Mouse (Mus musculus) frontal cortex, postnatal 10 days (tissue): ENCODE measurements around the gene Sh3glb1.

Experiments used
- DNase-seq, 2 experiments: peaks; one replicate each; pipeline ENCODE4 v3.0.0; 2022; ENCODE audit warnings: low spot score in 2 of 2, mixed read lengths in 1 of 2

Gene Sh3glb1

DNA sequence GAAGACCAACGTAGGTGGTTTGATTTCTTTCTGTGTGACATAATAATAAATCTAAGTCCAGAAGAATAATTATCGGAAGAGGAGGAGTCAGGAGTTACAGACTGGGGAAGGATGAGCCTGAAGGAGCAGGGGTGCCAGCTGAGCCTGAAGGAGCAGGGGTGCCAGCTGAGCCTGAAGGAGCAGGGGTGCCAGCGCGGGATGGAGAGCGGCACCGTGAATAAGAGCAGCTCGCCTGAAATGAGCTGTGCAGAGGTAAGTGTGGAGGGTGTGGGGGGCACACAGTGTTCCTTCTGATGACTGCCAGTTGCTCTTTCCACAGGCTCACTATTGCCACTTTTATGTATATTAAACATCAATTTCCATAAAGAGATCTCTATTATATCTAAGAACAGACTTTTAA is 5.1 kb downstream of the Sh3glb1 start:
- no peak for DNase-seq

DNA sequence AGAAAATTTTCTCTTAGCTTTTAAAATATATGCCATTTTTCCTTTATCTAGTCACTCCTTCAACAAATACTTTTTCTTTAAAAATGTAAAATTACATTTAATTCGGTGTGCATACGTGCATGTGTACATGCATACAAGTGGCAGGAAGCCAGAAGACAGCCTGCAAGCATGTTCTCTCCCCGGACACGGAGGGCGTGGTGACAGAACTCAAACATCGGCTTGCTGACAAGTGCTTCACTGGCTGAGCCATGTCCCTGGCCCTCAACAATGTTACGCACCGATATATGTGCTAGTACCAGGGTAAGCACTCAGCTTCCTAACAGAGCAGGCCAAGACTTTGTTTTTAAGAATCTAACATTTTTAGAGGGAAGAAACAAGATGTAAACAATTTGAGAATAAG is 5.5 kb downstream of the Sh3glb1 start:
- no peak for DNase-seq

DNA sequence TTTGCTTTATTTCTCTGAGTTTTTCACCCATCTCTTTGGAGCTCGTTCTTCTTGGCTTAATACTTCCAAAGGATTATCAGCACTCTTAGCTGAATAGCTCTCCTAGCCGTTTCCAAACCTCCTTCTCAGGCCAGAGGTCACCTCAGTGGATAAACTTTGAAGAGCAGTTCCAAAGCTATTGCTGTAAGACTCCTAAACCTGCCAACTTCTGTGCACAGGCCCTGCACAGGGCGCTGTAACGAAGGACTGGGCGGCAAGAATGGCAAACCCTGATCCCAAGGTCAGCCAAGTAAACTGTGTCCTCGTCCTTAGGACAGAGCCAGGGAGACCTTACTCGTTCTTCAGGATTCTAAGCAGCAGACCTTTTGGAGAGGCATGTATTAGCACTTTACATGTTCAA is 6.0 kb downstream of the Sh3glb1 start:
- no peak for DNase-seq

DNA sequence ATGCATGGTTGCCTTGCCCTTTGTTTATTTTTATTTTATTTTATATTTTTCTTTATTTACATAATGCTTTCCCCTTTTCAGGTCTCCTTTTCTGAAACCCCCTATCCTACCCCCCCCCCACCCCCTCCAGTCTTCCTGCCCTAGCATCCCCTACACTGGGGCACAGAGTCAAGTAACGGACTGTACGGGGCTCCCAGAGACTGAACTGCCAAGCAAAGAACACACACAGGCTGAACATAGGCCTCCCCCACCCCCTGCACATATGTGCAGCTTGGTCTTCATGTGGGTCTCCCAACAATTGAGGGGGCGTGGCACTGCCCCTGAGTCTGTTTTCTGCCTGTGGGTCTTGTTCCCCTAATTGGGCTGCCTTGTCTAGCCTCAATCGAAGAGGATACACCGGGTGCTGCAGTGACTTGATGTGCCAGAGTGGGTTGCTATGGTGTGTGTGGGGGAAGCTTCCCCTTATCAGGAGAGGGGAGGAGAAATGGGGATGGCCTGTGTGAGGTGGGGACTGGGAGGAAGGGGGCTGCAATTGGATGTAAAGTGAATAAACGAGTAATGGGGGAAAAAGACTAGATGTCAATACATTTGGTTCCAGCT is 8.4 kb downstream of the Sh3glb1 start:
- no peak for DNase-seq

DNA sequence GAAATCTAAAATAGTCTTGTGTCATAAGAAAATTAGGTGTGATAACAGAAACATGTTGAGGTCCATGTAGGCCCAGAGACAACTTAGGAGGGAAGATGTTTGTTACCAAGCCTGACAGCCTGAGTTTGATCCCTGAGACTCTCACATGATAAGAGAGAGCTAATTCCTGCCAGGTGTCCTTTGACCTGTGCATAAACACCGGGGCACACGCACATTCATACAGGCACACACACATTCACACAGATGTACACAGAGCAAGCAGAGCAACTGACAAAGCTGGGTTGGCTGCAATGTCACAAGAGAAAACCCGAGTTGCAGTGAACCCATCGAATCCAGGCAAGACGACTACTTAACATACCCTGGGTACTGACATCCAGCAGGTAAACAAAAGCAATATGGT is 11.5 kb downstream of the Sh3glb1 start:
- DNase-seq, result no peak

DNA sequence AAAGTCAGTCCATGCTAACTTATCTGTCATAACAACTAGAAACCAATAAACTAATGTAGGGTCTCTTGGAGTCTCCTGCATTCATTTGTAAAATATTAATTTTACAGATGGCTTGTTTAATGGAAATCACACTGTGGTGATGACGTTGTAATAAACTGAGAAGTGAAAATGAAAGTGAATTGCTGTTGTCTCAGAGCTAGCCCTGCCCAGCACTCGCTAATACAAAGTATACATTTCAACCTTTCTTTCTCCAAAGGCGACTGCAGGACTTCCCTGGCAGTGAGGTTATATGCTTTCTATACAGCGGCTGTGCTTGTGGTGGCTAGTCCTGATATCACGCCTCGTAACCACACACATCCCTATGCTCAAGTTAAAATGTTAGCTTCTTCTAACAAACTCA is 16.2 kb downstream of the Sh3glb1 start:
- DNase-seq, result no peak

DNA sequence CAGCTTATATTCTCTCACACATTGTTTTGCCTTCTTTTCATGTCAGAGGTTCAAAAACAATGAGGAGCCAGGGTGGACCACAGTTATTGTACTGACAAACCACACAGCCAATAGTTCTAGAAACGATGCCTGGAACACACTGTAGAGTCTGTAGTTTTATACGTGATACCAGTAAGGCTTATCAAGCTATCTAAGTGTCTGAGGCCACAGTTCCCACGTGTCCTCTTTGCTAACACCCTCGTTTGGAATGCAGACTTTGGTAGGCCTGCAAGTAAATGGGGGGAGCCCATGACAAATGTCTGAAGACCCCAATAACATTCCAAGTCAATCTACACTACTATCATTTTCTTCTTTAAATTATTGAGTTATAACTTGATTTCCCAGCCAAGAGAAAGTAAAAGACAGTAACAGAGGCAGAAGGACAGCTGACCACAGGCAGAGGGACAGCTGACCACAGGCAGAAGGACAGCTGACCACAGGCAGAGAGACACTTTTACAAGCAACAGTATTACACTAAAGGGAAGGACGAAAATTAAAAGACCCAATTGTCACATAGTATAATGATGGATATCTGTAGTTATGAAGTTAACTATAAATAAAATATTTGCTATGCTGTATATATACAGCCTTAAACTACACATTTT is 21.2 kb downstream of the Sh3glb1 start:
- DNase-seq, result no peak

DNA sequence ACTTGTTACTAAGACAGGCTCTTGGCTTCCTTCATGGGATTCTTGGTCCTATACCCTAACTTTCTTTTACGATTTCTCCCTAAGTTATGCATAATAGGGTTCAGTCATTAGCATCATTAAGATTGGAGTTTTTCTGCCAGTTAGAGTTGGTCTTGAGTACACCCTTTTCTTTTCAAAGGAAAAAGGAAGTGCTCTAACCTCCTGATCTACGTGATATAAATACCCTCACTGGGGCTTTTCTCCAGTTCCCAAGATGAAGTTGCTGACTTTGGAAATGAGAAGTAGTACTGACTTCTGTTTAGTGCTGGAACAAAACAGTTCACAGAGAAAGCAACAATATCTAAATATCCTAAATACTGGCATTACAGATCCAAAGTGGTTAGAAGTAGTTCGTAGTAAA is 22.2 kb downstream of the Sh3glb1 start:
- peak in 1 of 2 experiments; percentile 1 for DNase-seq

DNA sequence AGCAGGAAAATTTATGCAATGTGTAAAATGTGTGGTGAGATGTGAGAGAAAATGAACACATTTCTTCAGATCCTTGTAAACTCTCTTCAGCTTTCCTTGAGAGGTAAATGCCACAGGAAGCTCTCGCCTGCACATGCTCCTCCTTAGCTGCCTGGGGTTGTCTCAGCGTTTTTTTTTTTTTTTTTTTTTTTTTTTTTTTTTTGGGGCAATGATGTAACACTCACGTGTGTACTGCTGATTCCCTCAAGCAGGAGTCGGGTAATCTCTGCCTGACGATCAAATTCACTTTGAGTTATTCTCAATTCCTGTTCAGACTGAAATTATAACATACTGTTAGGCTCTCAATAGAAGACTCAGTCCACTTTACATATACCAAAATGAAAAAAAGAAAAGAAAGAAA is 23.0 kb downstream of the Sh3glb1 start:
- no peak for DNase-seq

DNA sequence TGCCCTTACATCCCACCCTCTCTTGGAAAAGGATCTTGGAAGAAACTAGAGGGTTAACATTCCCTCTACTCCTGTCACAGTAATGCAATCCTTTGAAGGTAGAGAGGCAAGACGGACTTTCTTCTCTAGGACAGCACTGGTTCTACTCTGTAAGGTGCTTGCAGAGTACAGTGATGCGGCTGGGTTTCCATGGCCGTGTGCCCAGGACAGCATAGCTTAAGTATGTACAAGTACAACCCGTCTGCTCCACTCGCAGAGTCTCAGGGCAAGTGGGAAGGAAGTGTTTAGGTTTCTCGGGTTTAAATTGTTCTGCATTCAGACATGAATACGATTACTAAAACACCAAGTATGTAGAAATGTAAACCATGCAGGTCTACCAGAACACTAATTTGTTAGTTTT is 25.2 kb downstream of the Sh3glb1 start:
- peak in 1 of 2 experiments; percentile 3 for DNase-seq

DNA sequence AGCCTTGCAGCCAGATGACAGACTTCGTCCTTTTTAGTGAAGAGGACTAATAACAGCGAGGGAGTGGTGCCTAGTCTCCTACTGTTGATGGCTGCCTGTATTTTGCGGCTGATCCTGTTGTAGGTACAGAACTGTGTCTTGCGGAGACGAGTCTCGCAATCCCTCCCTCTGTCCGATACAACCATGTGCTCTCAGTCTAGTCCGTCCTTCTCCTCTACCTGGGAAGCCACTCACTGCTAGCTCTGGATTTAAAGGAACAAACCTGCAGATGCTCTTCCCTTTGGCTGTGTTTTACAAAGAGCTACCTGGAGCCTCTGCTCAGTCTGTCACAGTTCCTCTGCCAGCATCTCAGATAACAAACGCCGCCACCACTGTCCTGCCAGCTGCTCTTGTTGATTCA is 26.1 kb downstream of the Sh3glb1 start:
- DNase-seq, result peak in 1 of 2 experiments; percentile 3

DNA sequence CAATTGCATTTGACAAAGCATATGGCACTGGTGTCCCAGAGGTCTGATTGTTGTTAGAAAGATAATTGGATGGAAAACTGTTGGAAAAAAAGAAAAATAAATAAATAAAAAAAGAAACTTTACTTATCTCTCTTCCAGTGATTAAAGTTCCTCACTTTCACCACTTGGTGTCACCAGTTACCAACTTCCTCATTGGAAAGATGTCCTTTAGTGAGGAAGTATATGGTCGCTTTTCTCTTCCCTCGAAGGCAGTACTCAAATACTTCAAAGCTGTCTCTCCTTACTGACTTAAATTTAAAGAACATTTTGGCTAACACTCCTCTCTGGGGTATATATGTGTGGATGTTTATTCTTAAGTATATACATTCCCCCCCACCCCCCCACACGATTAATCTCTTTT is 28.1 kb downstream of the Sh3glb1 start:
- DNase-seq, result no peak

DNA sequence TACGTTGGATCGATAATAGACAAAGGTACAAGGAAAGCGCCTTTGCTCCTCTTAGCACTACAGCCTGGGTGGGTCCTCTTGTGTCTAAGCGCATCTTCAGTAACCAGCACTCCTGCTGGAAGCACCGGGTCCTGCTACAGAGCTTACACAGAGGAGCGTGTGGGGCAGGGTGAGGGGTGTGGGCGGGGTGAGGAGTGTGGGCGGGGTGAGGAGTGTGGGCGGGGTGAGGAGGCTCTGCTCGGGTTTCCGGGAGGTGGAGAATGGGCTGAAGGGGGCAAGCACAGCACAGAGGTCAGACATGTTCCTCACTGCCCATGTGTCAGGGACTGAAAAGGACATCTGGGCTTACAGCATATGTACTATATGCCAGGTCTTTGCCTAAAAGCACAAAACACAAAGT is 30.9 kb downstream of the Sh3glb1 start:
- no peak for DNase-seq

DNA sequence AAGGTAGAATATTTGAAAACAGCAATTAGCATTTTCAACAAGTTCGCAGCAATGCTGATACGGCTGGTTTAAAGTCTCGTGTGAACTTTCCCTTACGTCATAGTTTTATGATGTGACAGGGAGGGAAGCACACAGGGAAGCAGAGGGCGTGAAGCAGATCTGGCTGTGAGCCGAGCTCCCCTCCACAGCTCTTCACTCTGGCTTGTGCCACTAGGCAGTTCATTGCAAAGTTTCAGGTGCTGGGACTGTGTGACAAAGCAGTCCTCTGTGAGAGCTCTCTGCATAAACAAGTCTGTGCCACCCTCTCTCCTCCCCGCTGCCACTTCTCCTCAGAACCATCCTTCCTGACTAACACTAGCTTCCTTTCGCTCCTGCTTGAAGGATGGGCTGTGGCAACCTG is 31.9 kb downstream of the Sh3glb1 start:
- DNase-seq, result no peak

DNA sequence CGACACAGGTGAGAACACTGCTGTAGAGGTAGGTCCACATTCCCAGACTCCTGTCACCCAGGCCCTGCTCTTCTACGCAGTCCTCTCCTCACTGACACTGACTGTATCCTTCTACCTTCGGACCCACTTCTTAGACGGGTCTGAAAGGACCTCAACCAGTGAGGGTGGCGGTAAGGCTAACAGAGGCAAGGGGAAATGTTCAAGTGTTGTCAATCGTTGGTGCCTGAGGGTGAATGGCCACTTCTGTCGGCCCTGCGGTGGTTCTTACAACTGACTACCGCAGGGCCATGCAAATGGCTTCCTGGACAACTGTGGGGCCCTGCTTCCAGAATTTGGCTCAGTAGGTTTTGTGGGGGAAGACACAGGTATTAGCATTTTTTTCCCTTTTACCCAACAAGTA is 32.5 kb downstream of the Sh3glb1 start:
- DNase-seq, result no peak

DNA sequence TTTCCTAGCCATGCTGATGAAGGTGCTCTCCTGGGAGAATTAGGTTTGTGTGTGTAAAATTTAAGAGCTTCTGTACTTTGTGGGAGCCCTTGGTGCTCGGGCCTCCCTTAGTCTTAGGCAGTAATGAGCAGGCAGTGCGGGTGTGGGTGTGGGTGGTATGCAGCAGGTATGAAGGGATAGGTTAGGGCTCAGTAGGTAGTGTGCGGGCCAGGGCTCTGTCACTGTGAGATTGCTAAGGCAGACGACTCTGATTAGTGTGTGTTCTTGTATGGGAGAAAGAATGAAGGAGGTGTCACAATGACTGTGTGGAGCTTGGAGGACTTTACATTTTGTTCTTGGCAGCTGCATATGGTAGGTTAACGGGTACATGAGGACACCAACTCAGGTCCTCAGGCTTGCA is 34.0 kb downstream of the Sh3glb1 start:
- no peak for DNase-seq

DNA sequence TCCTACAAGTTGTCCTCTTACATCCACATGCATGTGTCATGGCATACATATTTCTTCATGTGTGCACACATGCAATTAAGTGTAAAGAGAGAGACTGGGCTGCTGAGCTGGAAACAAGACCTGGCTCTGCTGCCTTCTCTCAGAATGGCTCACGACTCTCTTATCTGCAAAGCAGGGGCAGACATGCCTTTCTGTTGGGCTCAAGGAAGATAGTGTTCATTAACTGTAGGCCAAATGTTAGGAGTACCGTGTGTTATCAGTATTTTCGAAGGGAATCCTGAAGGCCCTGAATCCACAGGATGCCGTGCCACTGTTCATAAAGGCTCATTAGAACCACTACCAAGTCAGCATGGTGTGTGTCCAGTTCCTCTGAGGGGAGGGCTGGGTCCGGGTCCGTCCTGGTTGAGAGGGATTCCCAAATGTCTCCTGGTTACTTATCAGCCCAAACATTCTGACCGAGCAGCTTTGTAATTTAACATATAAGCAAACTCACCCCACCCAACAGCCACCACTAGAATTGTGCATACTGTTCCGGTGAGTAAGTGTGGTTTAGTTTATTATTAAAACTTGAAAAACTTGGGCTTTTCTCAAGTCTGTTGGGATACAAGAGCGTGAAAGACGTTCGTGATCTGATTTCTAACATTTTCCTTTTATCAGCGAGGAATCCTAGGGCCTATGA is 36.9 kb downstream of the Sh3glb1 start:
- no peak for DNase-seq

DNA sequence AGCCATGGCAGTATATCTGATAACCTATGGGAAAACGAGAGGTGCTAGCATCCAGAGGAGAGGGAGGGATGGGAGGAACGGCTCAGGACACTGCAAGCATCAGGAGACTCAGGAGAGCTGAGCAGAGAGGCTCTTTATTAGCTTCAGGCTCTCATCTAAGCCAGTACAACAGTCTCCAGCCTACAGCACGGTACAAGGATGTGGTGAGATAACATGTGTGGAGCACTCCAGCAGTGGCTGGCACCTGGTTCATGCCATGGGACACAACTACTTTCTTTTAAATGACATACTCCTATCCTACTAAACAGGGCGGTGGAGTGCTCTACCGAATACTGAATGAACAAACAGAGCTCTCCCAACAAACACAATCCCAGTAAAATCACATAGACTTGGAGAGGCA is 38.6 kb downstream of the Sh3glb1 start:
- DNase-seq, result no peak

DNA sequence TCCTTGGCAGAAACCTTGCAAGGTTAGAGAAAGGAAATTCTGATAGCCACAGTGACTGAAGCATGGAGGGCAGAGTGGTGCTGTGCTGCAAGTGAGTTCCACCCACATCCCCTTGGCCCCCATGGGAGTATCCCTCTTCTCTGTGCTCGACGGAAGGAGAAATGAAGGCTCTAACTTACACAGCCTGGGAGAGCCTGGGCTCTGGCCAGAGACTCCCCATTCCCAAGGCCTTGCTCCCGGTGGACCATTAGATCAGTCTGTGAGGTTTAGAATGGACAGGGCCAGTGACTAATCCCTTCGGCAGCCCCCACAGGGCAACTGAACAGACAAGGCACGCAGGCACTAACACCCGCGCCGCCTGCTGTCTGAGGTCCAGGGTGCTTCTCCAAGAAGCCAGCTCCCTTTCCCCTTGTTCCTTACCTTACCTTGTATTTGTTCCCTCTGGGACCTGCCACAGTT is 40.4 kb downstream of the Sh3glb1 start:
- no peak for DNase-seq

DNA sequence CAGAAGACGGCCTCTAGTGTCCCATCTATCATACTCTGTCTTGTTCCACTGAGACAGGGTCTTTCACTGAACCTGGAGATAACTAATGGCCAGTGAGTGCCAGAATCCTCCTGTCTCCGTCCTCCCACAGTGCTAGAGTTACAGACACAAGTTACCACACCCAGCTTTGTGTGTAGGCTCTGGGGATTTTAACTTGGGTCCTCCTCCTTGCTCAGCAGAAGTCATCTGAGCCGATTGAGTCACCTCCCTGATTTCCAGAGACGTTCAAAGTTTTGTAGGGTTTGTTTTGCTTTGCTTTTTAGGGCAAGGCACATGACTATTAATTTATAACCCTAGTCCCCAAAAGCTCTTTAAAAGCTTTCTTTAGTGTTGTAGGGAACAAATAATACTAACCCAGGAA is 41.0 kb downstream of the Sh3glb1 start:
- DNase-seq, result no peak

DNA sequence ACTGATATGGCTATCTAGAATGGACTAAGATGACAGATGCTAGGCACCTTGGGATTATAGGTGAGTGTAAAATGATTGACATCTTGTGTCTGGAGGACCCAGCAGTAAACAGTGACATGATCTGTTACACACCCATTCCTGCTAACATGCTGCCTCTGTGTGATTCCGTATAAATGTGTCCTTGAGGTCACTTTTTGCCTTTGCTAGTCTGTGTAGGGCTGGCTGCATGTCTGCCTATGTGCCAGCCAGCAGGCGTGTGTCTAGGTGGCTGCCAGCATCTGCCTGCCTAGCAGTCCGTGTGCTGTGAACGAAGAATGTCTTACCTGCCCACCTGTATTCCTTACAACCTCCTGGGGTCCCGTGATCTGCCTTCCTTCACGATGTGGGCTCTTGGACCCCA is 42.4 kb downstream of the Sh3glb1 start:
- no peak for DNase-seq

DNA sequence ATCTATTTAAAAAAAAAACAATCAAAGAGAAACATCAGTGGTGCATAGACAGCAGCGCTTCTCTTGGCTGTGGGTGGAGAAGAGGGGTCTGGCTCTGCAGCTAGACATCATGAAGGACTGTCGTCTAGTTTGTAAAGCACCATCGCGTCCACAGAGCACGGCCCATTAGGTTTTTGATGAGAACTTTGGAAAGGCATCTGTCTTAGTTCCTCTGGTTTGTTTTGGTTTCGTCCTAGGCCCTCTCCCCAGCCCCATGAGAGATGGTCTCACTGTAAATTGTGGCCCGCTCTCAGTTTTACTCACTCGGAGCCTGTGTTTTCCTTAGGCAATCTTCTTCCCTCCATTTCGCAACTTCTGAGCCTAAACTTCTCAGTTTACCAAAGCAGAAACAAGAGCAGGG is 43.9 kb downstream of the Sh3glb1 start:
- no peak for DNase-seq

DNA sequence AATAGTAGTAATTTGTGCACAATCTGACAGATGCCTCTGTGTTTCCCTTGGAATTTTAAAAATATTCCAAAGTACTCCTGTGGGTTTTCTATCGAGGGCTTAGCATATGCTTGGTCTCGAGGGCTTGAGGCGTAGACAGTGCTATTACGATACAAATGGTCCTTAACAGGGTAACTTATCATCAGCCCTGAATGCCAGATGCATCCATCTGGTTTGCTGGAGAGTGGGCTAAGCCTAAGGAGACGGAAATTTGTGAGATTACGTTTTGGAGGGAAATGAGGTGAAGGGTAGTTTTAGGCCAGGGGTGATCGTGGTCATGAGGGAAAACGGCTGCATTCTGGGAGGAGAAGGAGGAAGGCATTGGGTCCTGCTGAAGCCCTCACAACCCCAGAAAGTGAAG is 48.1 kb downstream of the Sh3glb1 start:
- DNase-seq, result no peak
